Mouse (Mus musculus) testis, adult 2 months (tissue): ENCODE measurements at regions not wholly inside any gene's neighbourhood (a gene's known extent, or its start where the extent isn't known, plus 50 kb on each side); places are given as distances from the start of the nearest gene placed in this dataset.

Experiments used
- CTCF ChIP-seq: fragments of 200-500 bp; IDR thresholded peaks from 2 replicates; pipeline ENCODE4 v1.5.1; 2012; ENCODE audit warnings: low read depth, mild to moderate bottlenecking, inconsistent platforms, low read length, moderate library complexity; ENCODE audit not compliant: control insufficient read depth, insufficient read depth, insufficient replicate concordance
- POLR2A ChIP-seq: fragments of 200-500 bp; IDR thresholded peaks from 2 replicates; pipeline ENCODE4 v1.6.1; 2012; ENCODE audit warnings: low read depth, mild to moderate bottlenecking, inconsistent platforms, low read length, moderate library complexity; ENCODE audit not compliant: control insufficient read depth

DNA sequence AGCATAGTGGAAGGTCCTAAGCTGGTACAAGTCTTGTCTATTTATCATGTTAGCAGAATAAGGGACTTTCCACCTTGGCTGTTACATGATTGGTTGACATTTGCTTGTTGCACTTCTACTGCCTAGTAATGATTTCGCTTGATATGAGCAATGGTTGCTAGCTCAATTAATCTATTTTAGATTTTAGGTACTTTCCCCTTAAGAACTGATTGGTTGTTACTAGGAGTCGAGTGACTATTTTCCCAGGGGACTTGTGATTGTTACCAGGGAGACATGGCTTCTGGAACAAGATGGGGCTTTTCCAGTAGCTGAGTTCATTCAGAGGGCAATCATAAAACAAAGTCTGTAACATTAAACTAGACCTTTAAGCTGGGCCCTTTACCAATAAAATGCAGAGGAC, 100.9 kb downstream of the Nup35 start:
- TF ChIP-seq CTCF (no peak), POLR2A (no peak)
